Mouse (Mus musculus) bone marrow, adult 2 months (tissue): Measurements from ENCODE around the gene Abca14.

Experiments used
- CTCF ChIP-seq: fragments of 200-500 bp; IDR thresholded peaks from 2 replicates; pipeline ENCODE4 v1.5.1; 2011; ENCODE audit warnings: low read length, control low read depth; ENCODE audit not compliant: control insufficient read depth, insufficient read depth
- POLR2A ChIP-seq: fragments of 200-500 bp; IDR thresholded peaks from 2 replicates; pipeline ENCODE4 v1.6.1; 2011; ENCODE audit warnings: low read depth, mild to moderate bottlenecking, control low read depth, low read length, borderline replicate concordance; ENCODE audit not compliant: control insufficient read depth

GRCm38 (mm10) chr7:120156841-120157409, 46.8 kb upstream of the Abca14 start:
- TF ChIP-seq CTCF = no peak
- TF ChIP-seq POLR2A = no peak
